Mouse (Mus musculus): ENCODE measurements around the gene 9030025P20Rik. TPM values are rescaled to one million over a fixed set of nuclear protein-coding genes. Genes with fewer than 3 reads are reported as not detected.
A peak's percentile ranks its signal among the peaks of the same experiment; 100 is the strongest.
"Not testable (repeated sequence)": the region's sequence is repeated elsewhere in the genome, so short reads cannot be mapped to it uniquely, and the experiment has no call there.

Gene 9030025P20Rik
- total RNA-seq (2021) = 1 to 10 TPM; 6.1 to 7.7 TPM
- long read RNA-seq, partial matches to known transcripts = 1 of 9 reads
- long read RNA-seq, other reads (novel, unspliced or antisense) = 8 of 9 reads

- not testable (repeated sequence) for DNase-seq (ENCODE audit: low spot score in 2 of 2)
Observed at GRCm38 (mm10) chr17:14978362-14979038, at the start of gene 9030025P20Rik, which contains the start of gene Gm3417. TSS of gene 9030025P20Rik (plus strand) at chr17:14978468. TSS of gene Gm3417 (minus strand) at chr17:14978790.

GRCm38 (mm10) chr17:14928631-14929030 is 49.6 kb upstream of the 9030025P20Rik start:
- DNase-seq (ENCODE audit: low spot score in 2 of 2) = no peak

GRCm38 (mm10) chr17:14930697-14931096 is 47.6 kb upstream of the 9030025P20Rik start:
- DNase-seq (ENCODE audit: low spot score in 2 of 2) = no peak

GRCm38 (mm10) chr17:14931469-14931868 is 46.8 kb upstream of the 9030025P20Rik start:
- DNase-seq (ENCODE audit: low spot score in 2 of 2) = no peak

- not testable (repeated sequence) for DNase-seq (ENCODE audit: low spot score in 2 of 2)
Observed at GRCm38 (mm10) chr17:14935280-14935679, 43.0 kb upstream of the 9030025P20Rik start.

GRCm38 (mm10) chr17:14935841-14936605 is 42.2 kb upstream of the 9030025P20Rik start:
- no peak for DNase-seq (ENCODE audit: low spot score in 2 of 2)

GRCm38 (mm10) chr17:14942181-14942580 is 36.1 kb upstream of the 9030025P20Rik start:
- peak in 1 of 2 experiments; percentile 16 for DNase-seq (ENCODE audit: low spot score in 2 of 2)

- peak; percentile 98 to 99 for DNase-seq (ENCODE audit: low spot score in 2 of 2)
Observed at GRCm38 (mm10) chr17:14943009-14943728, 35.1 kb upstream of the 9030025P20Rik start, which contains the start of the genes Wdr27 and 1600012H06Rik. TSS of gene Wdr27 (minus strand) at chr17:14943158. TSS of gene 1600012H06Rik (plus strand) at chr17:14943184.

GRCm38 (mm10) chr17:14943729-14944059 is 34.6 kb upstream of the 9030025P20Rik start:
- no peak for DNase-seq (ENCODE audit: low spot score in 2 of 2)

- no peak for DNase-seq (ENCODE audit: low spot score in 2 of 2)
Observed at GRCm38 (mm10) chr17:14944551-14944950, 33.7 kb upstream of the 9030025P20Rik start.

GRCm38 (mm10) chr17:14949161-14949827 is 29.0 kb upstream of the 9030025P20Rik start:
- DNase-seq (ENCODE audit: low spot score in 2 of 2) = no peak

- no peak for DNase-seq (ENCODE audit: low spot score in 2 of 2)
Observed at GRCm38 (mm10) chr17:14953452-14953851, 24.8 kb upstream of the 9030025P20Rik start.

GRCm38 (mm10) chr17:14958686-14959327 is 19.5 kb upstream of the 9030025P20Rik start:
- no peak for DNase-seq (ENCODE audit: low spot score in 2 of 2)

GRCm38 (mm10) chr17:14959979-14960378 is 18.3 kb upstream of the 9030025P20Rik start:
- DNase-seq (ENCODE audit: low spot score in 2 of 2) = no peak

- DNase-seq (ENCODE audit: low spot score in 2 of 2) = peak; percentile 15 to 28
Observed at GRCm38 (mm10) chr17:14960520-14960919, 17.7 kb upstream of the 9030025P20Rik start.

GRCm38 (mm10) chr17:14960951-14961556 is 17.2 kb upstream of the 9030025P20Rik start, which contains the start of gene Phf10:
TSS of gene Phf10 (minus strand) at chr17:14961273.
- peak; percentile 41 to 49 for DNase-seq (ENCODE audit: low spot score in 2 of 2)

GRCm38 (mm10) chr17:14961557-14962154 is 16.6 kb upstream of the 9030025P20Rik start:
- DNase-seq (ENCODE audit: low spot score in 2 of 2) = not testable (repeated sequence)

GRCm38 (mm10) chr17:14968373-14968913 is 9.8 kb upstream of the 9030025P20Rik start:
- not testable (repeated sequence) for DNase-seq (ENCODE audit: low spot score in 2 of 2)
